Mouse (Mus musculus): Measurements from ENCODE around the gene Olfr1249. TPM values are rescaled to one million over a fixed set of nuclear protein-coding genes. Genes with fewer than 3 reads are reported as not detected.
"Not testable (repeated sequence)": the region's sequence is repeated elsewhere in the genome, so short reads cannot be mapped to it uniquely, and the experiment has no call there.

Gene Olfr1249
- polyA plus RNA-seq (2016; fragmentation: Nextera tagmentation; extraction: Ambion mirVana) = not detected in 2 replicates

DNA sequence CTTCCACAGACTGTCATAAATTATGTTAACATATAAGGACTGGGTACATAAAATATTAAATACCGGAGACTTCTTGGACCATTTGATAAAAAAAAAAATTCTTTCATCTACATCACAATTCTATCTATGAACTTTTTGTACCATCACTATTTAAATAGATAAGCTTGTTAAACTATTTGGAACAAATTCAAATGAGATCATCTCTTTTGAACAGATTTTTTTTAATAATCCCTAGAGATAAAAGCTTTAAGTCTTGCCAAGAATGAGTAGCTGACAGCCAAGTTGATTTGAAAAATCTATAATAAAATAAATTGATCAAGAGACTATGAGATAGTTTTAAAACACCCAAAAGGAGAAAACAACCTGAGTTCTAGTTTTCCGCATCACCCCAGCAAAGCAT, at the start of gene Olfr1249:
Gene Olfr1249 (minus strand): TSS at position 101 of the 400 bp plus-strand sequence.
- H3K36me3 ChIP-seq = no peaks in the 10 kb centered on the region
- no peak within 1 kb of the TSS for H3K27ac ChIP-seq
- no peak within 1 kb of the TSS for H3K4me3 ChIP-seq
- H3K4me1 ChIP-seq = no peaks in the 10 kb centered on the region
- H3K9me3 ChIP-seq = no peaks in the 10 kb centered on the region
- DNase-seq (ENCODE audit: low spot score) = no peak
- H3K27me3 ChIP-seq (ENCODE audit: insufficient read depth, poor library complexity, severe bottlenecking) = no peaks in the 10 kb centered on the region
- WGBS = 88% methylated on average over 2 of the region's 2 CpGs

DNA sequence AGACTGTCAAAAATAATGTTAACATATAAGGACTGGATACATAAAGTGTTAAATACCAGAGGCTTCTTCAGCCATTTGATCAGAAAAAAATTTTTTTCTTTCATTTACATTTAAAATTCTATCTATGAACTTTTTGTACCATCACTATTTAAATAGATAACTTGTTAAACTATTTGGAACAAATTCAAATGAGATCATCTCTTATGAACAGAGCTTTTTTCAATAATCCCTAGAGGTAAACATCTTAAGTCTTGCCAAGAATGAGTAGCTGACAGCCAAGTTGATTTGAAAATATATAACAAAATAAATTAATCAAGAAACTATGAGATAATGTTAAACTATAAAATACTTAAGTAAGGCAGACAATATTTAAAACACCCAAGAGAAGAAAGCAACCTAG, 37.1 kb upstream of the Olfr1249 start, which contains the start of gene Olfr1251:
Gene Olfr1251 (minus strand): TSS at position 101 of the 400 bp plus-strand sequence.
- no peaks in the 10 kb centered on the region for H3K4me1 ChIP-seq
- H3K9me3 ChIP-seq = no peaks in the 10 kb centered on the region
- no peak for DNase-seq (ENCODE audit: low spot score)
- no peaks in the 10 kb centered on the region for H3K36me3 ChIP-seq
- no peak within 1 kb of the TSS for H3K4me3 ChIP-seq
- no peak within 1 kb of the TSS for H3K27ac ChIP-seq
- H3K27me3 ChIP-seq (ENCODE audit: insufficient read depth, poor library complexity, severe bottlenecking) = no peaks in the 10 kb centered on the region

DNA sequence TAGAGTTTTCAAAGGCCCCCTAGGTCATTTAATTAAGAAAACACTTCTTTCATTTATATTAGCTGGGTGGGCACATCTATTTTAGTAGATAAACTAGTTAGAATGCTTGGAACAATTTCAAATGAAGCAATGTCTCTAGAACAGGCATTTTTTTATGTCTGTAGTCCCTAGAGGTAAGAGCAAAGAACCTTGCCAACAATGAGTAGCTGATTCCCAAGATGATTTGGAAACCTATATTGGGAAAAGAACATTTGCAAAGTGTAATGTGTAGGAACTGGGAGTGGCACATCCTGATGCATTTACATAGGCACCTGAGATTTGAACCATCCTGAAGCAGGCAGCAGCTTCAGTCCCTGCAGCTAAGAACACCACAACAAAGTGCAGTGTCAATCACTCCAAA, 26.6 kb upstream of the Olfr1249 start, which contains the start of gene Olfr1250:
Gene Olfr1250 (minus strand): TSS at position 101 of the 400 bp plus-strand sequence.
- no peak for DNase-seq (ENCODE audit: low spot score)
- no peaks in the 10 kb centered on the region for H3K27me3 ChIP-seq (ENCODE audit: insufficient read depth, poor library complexity, severe bottlenecking)
- H3K9me3 ChIP-seq = no peaks in the 10 kb centered on the region
- no peaks in the 10 kb centered on the region for H3K36me3 ChIP-seq
- H3K4me1 ChIP-seq = no peaks in the 10 kb centered on the region
- no peak within 1 kb of the TSS for H3K4me3 ChIP-seq
- H3K27ac ChIP-seq = no peak within 1 kb of the TSS

DNA sequence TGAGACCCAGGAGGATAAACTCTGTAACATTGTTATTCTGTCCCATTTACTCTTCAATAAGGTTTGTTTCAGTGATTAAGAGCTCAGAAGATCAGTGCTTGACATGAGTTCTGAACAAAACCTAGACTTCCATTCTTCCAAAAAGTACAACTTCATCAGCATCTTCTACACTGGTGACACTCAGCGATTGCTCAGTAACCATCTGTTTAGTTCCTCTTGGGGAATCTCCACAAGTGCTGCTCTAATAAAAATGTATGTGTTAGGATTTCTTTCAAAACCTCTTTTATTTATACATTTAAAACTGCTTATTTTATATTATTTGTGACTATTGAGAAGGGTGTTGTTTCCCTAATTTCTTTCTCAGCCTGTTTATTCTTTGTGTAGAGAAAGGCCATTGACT, 16.6 kb downstream of the Olfr1249 start, which contains the start of gene Olfr1248:
Gene Olfr1248 (minus strand): TSS at position 101 of the 400 bp plus-strand sequence.
- not testable (repeated sequence) for DNase-seq (ENCODE audit: low spot score); H3K27ac ChIP-seq

DNA sequence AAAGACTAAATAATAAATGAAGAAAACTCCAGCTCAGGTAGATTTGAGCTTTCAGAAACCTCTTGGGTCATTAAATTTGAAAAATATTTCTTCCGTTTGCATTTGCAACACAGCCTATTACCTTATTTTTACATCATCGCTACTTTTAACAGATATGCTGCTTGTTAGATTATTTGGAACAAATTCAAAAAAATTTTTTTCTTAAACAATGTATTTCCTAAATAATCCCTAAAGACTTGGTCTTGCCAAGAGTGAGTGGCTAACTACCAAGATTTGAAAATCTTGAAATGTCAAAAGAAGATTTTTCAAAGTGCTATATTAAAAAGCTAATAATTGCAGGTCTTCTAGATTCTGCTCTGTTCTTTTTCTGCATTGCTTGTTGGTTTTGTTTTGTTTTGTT, 20.8 kb downstream of the Olfr1249 start, which contains the start of gene Olfr1247:
Gene Olfr1247 (minus strand): TSS at position 101 of the 400 bp plus-strand sequence.
- no peaks in the 10 kb centered on the region for H3K36me3 ChIP-seq
- 86% methylated on average over 2 of the region's 2 CpGs for WGBS
- H3K4me3 ChIP-seq = no peak within 1 kb of the TSS
- no peaks in the 10 kb centered on the region for H3K9me3 ChIP-seq
- DNase-seq (ENCODE audit: low spot score) = no peak
- H3K27me3 ChIP-seq (ENCODE audit: insufficient read depth, poor library complexity, severe bottlenecking) = no peaks in the 10 kb centered on the region
- H3K27ac ChIP-seq = no peak within 1 kb of the TSS
- no peaks in the 10 kb centered on the region for H3K4me1 ChIP-seq

More for the DNA sequence above, 16.6 kb downstream of the Olfr1249 start, which contains the start of gene Olfr1248:
- H3K4me1 ChIP-seq; H3K9me3 ChIP-seq; H3K27me3 ChIP-seq (ENCODE audit: insufficient read depth, poor library complexity, severe bottlenecking); H3K4me3 ChIP-seq; H3K36me3 ChIP-seq: not testable (repeated sequence)
- 88% methylated on average over 1 of the region's 1 CpGs for WGBS

DNA sequence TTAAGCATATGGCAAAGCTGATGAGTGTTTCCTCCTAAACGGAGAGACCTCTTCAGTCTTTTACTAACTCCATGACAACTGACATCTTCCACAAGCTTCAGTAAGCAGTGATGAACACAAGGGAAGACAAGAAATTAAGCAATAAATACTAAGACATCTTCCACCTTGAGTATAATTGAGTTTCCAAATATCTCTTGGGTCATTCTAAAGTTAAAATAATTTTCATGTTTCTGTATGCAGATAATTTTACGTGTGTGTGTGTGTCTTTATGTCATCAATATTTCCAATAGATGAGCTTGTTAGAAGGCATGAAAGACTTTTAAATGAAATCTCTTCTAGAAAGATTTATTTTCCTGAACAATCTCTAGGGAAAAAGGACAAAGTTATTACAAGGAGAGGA, 41.7 kb downstream of the Olfr1249 start, which contains the start of gene Olfr1246:
Gene Olfr1246 (minus strand): TSS at position 101 of the 400 bp plus-strand sequence.
- no peak for DNase-seq (ENCODE audit: low spot score)
- WGBS = 74% methylated on average over 2 of the region's 2 CpGs
- Histone ChIP-seq H3K9me3 (no peaks in the 10 kb centered on the region), H3K4me1 (no peaks in the 10 kb centered on the region), H3K27me3 (ENCODE audit: insufficient read depth, poor library complexity, severe bottlenecking) (no peaks in the 10 kb centered on the region), H3K4me3 (no peak within 1 kb of the TSS), H3K36me3 (no peaks in the 10 kb centered on the region), H3K27ac (no peak within 1 kb of the TSS)

Other genes starting within 250 kb of the Olfr1249 start
- gene Olfr1238, start 225.3 kb downstream of the Olfr1249 start, polyA plus RNA-seq (2016; fragmentation: Nextera tagmentation; extraction: Ambion mirVana) = not detected in 2 replicates
- not detected in 2 replicates for gene Olfr1239, start 214.6 kb downstream of the Olfr1249 start, polyA plus RNA-seq (2016; fragmentation: Nextera tagmentation; extraction: Ambion mirVana)
- gene Olfr1240, start 192.0 kb downstream of the Olfr1249 start, polyA plus RNA-seq (2016; fragmentation: Nextera tagmentation; extraction: Ambion mirVana) = not detected in 2 replicates
- not detected in 2 replicates for gene Olfr1241, start 147.9 kb downstream of the Olfr1249 start, polyA plus RNA-seq (2016; fragmentation: Nextera tagmentation; extraction: Ambion mirVana)
- not detected in 2 replicates for gene Olfr1242, start 136.6 kb downstream of the Olfr1249 start, polyA plus RNA-seq (2016; fragmentation: Nextera tagmentation; extraction: Ambion mirVana)
- gene Olfr1243, start 103.5 kb downstream of the Olfr1249 start, polyA plus RNA-seq (2016; fragmentation: Nextera tagmentation; extraction: Ambion mirVana) = not detected in 2 replicates
- gene Olfr1245, start 56.5 kb downstream of the Olfr1249 start, polyA plus RNA-seq (2016; fragmentation: Nextera tagmentation; extraction: Ambion mirVana) = not detected in 2 replicates
- gene Olfr1246, start 41.8 kb downstream of the Olfr1249 start, polyA plus RNA-seq (2016; fragmentation: Nextera tagmentation; extraction: Ambion mirVana) = not detected in 2 replicates
- gene Olfr1247, start 20.9 kb downstream of the Olfr1249 start, polyA plus RNA-seq (2016; fragmentation: Nextera tagmentation; extraction: Ambion mirVana) = not detected in 2 replicates
- not detected in 2 replicates for gene Olfr1248, start 16.7 kb downstream of the Olfr1249 start, polyA plus RNA-seq (2016; fragmentation: Nextera tagmentation; extraction: Ambion mirVana)
- not detected in 2 replicates for gene Olfr1250, start 26.5 kb upstream of the Olfr1249 start, polyA plus RNA-seq (2016; fragmentation: Nextera tagmentation; extraction: Ambion mirVana)
- not detected in 2 replicates for gene Olfr1251, start 37.0 kb upstream of the Olfr1249 start, polyA plus RNA-seq (2016; fragmentation: Nextera tagmentation; extraction: Ambion mirVana)
- not detected in 2 replicates for gene Olfr1252, start 90.0 kb upstream of the Olfr1249 start, polyA plus RNA-seq (2016; fragmentation: Nextera tagmentation; extraction: Ambion mirVana)
- not detected in 2 replicates for gene Olfr1253, start 122.1 kb upstream of the Olfr1249 start, polyA plus RNA-seq (2016; fragmentation: Nextera tagmentation; extraction: Ambion mirVana)
- not detected in 2 replicates for gene Olfr1254, start 158.6 kb upstream of the Olfr1249 start, polyA plus RNA-seq (2016; fragmentation: Nextera tagmentation; extraction: Ambion mirVana)
- gene Olfr1255, start 177.1 kb upstream of the Olfr1249 start, polyA plus RNA-seq (2016; fragmentation: Nextera tagmentation; extraction: Ambion mirVana) = not detected in 2 replicates
- not detected in 2 replicates for gene Olfr1256, start 206.6 kb upstream of the Olfr1249 start, polyA plus RNA-seq (2016; fragmentation: Nextera tagmentation; extraction: Ambion mirVana)
- gene Olfr48, start 213.2 kb upstream of the Olfr1249 start, polyA plus RNA-seq (2016; fragmentation: Nextera tagmentation; extraction: Ambion mirVana) = not detected in 2 replicates
- gene Olfr1257, start 243.5 kb upstream of the Olfr1249 start, polyA plus RNA-seq (2016; fragmentation: Nextera tagmentation; extraction: Ambion mirVana) = not detected in 2 replicates

All from heart, embryonic 10.5 days (tissue).